Mouse (Mus musculus) olfactory bulb, adult 2 months (tissue): ENCODE data around the gene Actr6.

Experiments used
- CTCF ChIP-seq: fragments of 200-500 bp; IDR thresholded peaks from 2 replicates; pipeline ENCODE4 v1.5.1; 2012; ENCODE audit warnings: low read depth, mild to moderate bottlenecking, low read length, moderate library complexity; ENCODE audit not compliant: insufficient read depth
- POLR2A ChIP-seq: fragments of 200-500 bp; IDR thresholded peaks from 2 replicates; pipeline ENCODE4 v1.6.1; 2012; ENCODE audit warnings: mild to moderate bottlenecking, low read depth, low read length, moderate library complexity; ENCODE audit not compliant: insufficient read depth

- TF ChIP-seq CTCF = no peak
- no peak for TF ChIP-seq POLR2A
Measured at GRCm38 (mm10) chr10:89740995-89741394, 8.9 kb upstream of the Actr6 start.
